Mouse (Mus musculus) cerebellum, adult (tissue): ENCODE data around the gene Pcsk2.
A peak's percentile ranks its signal among the peaks of the same experiment; 100 is the strongest.

Experiments used
- ATAC-seq: cut with Nextera tagmentation; 2 replicates; pipeline ENCODE4 v1.9.2; 2017; ENCODE audit warnings: mild to moderate bottlenecking, moderate library complexity, mixed read lengths; ENCODE audit not compliant: insufficient number of reproducible peaks, low FRiP score, low TSS enrichment

Pcsk2 gene

DNA sequence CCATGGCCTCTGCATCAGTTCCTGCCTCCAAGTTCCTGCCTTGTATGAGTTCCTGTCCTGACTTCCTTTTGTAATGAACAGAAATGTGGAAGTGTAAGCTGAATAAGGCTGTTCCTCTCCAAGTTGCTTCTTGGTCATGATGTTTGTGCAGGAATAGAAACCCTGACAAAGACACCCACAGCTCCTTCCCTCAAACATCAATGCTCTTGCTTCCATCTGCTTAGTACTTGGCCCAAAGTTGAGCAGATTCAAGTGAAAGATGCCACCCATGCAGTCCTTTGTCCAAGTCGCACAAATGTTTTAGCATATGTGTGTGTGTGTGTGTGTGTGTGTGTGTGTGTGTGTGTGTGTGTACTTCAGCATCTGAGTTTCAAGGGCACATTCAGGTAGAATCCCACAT lies 97.3 kb downstream of the Pcsk2 start:
- ATAC-seq = no peak

DNA sequence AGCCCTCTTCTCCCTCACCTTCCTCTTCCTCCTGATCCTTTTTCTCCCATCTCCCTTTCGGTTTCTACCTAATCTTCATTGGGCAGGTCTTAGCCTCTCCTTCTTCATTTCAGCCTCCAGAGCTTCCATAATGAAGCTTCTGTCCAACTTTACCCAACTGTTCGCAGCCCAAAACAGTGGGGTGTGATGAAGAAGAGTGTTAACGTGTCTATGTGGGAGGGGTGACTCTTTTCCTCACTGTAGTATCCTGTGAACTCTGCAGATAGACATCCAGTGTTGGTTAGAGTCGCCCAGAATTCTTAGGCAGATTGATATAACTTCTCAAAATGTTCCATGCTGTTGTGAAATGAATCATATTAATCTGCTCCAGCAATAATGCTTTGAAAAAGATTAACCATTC lies 98.4 kb downstream of the Pcsk2 start:
- no peak for ATAC-seq

DNA sequence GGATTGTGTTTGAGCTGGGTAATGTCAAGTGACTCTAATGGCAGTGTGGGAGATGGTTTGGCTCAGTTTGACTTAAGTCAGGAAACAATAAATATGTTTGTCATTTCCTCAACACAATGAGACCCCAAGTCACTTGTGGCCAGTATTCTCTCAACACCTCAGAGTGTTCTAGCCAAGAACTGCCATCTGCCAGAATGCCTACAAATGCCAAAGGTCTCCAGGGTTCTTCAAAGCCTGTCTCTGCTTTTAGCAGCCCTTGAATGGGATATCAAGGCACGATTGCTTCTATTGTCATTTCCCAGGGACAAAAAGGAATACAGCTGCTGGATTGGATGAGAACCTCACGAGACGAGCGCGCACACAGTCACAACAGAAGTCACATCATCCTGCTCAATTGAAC lies 100.0 kb downstream of the Pcsk2 start:
- peak; percentile 73 for ATAC-seq

DNA sequence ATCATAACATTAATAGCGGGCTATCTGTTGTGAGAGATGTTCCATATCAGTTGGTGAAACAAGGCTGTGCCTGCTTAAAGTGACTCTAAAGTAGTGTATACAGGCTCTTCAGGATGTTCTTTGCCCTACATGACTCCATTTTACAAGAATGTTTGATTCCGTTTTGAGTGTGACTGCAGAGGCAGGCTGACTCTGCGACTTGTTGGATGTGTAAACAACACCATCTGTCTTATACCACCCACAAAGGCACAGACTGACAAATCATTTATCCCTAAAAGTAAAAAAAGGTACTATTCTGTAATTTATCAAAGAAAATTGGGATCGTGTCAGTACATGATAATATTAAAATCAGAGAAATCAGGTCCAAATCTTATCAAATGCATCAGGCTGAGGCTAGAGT lies 108.7 kb downstream of the Pcsk2 start:
- no peak for ATAC-seq

DNA sequence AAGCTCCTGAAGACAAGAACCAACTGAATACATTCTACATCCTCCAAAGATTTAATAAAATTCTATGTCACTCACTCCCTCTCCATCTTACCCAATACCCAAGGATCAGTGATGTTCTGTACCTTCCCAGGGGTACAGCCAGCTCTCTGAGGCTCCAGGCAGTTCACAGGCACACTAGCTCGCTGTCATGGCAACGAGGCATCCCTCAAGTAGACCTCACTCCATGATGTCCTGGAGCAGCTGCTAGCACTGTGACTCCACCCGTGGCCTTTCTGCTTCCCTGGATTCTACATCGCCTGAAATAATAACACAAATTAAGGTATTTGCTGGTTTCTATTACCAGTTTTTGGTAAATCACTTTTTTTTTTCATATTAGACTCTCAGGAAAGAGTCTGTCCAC lies 111.0 kb downstream of the Pcsk2 start:
- peak; percentile 87 for ATAC-seq

DNA sequence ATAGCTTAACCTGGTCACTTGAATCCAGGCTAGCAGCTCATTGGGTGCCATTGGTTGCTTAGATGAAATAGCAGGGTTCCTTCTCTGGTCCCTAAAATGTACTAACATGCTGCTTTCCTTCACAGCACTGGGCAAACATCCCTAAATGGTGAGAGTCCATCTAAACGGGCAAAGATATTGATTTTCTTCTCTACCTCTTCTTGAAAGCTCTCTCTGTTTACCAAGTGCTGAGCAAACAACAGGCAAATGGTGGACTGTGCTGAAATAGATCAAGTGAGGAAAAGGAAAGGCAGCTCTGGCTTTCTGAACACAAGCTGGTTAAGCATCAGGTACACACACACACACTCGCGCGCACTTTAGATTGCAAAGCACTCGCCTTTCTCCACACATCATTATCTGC lies 120.8 kb downstream of the Pcsk2 start:
- no peak for ATAC-seq

DNA sequence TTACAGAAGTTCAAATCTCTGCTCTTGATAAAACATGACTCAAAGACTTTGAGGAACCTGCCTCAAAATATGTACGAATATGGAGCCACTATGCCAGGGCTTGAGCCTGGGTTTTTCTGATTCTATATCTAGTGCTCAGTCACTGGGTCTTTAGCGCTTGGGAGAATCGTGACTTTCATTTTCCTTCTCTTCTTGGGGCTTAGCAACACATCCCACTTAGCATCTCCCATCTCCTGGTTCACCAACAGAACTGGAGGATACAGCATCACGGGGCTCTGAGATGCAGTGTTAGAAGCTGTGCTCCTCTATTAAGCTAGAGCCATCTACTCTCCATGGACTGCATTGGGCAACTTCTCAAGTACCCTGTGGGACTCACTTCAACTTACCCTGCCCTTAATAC lies 131.9 kb downstream of the Pcsk2 start:
- ATAC-seq = no peak

DNA sequence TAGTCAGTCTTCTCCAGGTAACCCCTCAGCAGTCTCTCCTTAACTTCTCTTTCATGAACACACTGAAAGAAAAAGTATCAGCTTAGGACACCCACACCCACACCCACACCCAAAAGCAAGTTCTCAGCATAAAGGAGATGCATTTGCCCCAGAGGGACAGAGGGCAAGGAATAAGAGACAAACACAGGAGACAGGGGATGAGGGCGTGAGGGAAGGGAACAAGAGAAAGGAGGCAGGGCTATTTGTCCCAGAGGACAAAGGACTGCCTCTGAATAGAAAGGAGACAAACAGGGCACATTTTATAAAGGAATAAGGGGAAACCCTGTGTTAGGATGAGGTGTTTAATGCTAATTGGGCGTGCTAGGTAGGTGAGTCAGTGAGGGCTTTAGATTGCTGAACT lies 133.6 kb downstream of the Pcsk2 start:
- ATAC-seq = no peak

DNA sequence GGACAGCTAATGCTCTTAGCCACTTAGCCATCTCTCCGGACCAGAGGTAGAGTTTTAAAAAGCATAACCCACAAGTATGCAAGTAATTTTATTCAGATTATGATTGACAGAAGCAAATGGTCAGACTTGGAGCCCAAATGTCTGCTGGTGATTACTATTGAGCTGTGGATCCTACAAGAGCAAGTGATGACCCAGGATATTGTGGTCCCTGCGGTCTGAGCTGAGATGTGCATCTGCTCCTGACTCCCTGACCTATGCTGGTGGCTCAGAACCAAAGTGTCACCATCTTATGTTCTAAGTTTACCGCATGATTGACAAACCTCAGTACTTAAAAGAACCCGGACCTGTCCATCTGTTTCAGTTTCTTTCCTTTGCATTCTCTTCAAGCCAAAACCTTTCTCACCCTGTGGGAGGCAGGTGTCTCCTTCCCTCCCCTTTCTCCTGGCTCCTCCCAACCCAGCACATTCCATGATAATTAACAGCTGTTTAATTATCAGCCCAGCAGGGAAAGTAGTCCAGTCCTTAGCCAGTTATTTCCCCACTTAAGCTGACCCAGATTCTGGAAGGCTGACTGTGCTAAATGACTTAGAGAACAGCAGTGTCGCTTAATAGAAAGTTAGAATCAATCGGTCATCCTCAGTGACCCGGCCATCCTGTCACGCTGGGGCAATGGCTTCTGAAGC lies 136.1 kb downstream of the Pcsk2 start:
- ATAC-seq = peak; percentile 70

DNA sequence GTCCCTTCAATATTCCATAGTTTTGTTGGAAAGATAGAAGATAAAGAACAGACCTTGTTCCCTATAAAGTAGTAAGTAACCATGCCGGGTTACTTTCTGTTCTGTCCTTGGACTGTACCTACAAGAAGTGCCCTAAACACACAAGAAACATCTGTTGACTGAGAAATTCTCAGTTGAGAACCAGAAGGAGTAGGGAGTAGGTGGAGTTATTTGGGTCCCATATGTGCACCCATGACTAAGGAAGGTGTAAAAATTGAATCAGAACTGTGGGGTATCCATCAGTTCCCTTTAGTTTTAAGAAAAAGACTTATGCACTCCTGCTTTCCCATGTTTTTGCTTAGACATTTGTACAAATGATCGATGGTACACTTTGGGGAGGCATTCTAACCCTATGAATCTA lies 137.6 kb downstream of the Pcsk2 start:
- ATAC-seq = no peak

DNA sequence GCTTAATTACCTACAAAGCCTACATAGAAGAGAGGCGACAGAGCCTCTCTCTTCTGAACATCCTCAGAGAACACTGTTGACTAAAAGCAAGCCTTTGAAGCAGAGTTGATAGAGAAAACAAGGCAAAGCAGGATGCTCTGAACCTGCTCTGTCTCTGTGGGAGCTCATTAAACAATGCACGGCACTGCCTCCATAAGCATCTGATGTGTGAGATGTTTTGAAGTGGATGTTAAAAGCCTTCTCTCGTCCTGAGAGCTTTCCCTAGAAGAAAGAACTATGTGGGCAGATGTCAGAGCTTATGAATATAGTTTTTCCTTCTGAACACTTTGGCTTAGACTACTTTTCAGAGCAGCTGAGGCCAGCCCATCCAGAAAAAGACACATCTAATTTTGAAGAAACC lies 145.3 kb downstream of the Pcsk2 start:
- ATAC-seq = no peak

DNA sequence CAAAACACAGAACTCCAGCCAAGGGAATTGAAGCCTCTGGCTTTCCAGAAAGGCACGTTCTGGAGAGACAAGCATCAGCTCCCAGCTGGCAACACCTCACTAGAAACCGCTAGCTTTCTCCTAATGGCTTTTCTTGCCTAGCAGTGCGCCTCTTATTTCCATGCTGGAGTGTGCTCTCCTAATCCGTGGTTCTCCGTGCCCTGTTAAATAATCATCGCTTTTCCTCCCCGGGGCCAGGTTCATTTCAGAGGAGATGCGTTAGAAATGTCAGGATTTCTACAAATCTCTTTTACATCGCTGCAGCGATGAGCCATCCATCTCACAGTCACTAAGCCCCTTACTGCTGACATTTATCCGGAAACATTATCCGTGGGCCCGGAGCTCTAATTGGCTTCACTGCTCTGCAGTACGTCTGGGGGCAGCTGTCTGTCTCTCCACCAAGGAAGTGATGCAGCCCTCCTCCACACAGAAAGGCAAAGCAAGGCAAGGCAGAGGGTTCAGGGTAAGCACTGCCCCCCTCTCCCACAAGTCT lies 150.1 kb downstream of the Pcsk2 start:
- ATAC-seq = no peak

DNA sequence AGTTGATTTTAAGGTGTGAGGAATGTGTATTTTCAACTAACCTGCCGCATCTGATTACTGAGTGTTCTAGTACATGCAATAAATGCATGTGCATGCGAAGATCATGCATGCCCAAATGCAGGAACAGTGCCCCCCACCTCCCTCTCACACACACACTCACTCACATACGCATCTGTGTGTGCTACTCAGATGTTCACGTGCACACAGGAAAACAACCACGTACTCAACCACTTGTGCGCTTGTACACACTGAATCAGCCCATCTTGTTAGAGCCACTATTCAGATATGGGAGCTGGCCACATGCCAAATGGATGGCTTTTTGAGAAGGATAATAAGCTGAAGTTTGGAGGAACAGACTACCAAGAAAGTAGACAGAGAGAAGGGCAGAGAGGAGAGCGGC lies 150.7 kb downstream of the Pcsk2 start:
- ATAC-seq = no peak

DNA sequence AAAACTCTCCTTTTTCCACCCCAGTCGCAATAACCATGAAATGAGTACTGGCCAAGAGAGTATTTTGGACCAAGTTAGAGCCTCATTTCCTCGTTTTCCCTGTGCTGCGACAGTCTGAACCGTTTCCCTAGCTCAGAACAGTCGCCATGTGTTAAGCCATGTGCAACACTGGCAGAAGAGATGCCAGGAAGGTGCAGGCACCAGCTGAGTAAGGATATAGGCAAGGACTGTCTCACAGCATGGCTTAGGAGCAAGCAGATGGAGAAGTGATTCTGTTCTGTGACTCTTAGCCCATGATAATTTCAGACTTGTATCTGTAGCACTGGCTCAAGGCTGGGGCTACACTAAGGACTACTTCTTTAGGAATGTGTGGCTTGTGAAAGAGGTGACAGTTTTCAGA lies 155.2 kb downstream of the Pcsk2 start:
- peak; percentile 89 for ATAC-seq

DNA sequence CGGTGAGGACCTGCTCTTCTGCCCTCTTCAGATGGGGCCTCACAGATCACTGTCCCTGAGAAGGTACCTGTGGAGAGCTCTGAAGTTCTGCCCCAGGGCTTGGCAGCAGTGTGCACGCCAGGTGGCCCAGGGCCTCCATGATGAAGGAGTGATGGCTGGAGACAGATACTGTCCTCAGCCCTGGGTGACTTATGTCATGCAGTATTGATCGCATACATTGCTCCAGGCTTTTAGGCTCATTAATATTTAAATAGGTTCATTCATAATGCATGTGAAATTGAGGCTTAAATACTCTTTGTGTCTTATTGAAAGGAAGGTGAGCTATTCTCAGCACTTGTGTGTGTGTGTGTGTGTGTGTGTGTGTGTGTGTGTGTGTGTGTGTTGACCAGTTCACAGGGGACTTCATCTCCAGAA lies 157.0 kb downstream of the Pcsk2 start:
- no peak for ATAC-seq

DNA sequence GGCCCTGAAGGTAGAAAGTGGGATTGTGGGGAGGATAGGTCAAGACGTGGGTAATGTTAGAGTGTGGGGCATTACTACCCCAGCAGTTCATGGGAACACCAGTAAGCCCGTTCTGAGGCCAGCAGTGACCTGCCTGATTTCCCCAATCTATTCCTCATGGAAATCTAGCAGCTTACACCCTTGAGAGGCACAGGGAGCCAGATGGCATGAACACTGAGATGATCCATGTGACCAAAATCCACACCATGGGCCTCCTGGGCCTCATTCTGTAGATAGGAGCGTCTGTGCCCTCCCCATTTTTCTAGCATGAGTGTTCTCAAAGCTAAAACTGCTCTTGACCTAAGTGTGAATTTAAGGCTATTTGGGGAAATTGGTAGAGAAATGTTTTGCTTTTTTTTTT lies 162.2 kb downstream of the Pcsk2 start:
- peak; percentile 72 for ATAC-seq

DNA sequence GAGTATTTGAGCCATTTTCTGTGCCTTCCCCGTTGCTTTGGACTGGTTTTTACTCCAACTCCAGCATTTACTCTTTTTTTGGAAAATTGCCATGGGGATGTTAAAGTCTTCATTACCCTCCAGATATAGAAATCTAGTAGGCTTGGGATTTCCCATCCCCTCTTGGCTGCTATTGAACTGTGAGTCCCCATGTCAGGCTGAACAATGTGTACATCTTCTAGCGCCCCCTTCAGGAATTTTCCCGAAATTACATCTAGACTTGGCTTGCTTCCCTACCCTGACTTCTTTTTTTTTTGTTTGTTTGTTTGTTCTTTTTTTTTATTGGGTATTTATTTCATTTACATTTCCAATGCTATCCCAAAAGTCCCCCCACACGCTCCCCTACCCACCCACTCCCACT lies 163.3 kb downstream of the Pcsk2 start:
- ATAC-seq = no peak

DNA sequence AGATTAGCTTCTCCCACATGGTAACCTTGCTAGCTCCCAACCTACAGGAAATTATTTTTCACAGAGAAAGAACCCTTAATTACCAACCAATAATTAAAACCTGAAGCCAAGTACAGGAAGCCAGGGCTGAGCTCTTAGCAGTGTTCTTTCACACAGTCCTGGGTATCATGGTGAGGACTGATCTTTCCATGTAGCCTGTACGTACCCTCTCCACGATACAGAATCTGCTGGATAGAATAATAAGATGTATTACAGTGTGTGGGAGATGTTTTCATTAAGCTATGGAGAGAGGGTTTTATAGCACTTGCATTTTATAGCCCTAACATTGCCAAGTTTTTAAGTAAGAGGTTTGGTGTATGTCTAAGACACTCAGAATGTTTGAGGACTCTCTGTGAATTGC lies 164.0 kb downstream of the Pcsk2 start:
- no peak for ATAC-seq

DNA sequence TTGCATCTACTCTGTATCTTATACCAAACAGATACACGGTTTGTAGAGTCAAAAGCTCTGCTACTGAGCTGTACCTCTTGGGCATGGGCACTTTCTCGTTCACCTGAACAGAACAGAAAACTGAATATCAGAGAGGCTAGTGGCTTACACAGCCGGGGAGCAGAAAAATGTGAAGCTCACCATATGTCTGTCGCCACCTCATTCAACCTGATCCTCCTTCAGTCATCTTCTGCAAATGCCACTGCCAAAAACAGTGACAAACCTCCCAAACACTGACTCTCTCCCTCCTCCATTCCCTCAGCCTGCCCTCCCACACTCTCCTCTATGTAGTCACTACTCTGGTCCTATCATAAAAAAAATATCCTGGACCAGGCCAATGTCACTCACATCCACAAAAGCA lies 165.9 kb downstream of the Pcsk2 start:
- ATAC-seq = peak; percentile 64

DNA sequence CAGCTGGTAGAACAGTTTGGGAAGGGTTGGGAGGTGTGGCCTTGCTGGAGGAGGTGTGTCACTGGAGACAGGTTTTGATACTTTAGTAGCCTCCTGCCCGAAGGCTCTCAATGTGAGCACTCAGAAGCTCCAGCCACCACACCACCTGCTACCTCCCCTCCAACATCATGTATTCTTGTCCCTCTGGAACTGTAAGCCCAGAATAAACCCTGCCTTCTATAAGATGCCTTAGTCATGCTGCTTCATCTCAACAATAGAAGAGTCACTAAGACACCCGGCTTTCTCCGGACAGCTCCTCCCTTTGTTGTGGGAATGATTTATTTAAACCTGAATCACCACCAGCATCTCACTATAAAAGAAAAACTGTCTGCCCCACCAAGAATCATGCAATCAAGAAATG lies 166.9 kb downstream of the Pcsk2 start:
- no peak for ATAC-seq

DNA sequence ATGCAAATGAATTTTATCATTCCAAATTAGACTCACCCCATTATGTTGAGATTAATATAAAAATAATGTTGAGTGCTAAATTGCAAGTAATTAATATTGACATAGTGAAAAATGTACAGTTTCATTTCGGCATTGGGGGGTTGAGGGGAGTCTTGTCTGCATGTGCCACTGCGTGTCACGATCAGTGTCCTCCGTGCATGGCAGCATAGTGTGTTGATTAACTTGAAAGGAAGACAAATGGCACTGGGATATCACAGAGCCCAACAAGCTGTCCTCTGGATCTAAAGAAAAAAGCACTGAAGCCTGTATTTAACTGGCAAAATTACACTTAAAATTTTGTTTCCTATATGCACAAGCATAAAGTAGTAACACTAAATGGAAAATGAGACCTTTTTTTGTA lies 167.9 kb downstream of the Pcsk2 start:
- no peak for ATAC-seq

DNA sequence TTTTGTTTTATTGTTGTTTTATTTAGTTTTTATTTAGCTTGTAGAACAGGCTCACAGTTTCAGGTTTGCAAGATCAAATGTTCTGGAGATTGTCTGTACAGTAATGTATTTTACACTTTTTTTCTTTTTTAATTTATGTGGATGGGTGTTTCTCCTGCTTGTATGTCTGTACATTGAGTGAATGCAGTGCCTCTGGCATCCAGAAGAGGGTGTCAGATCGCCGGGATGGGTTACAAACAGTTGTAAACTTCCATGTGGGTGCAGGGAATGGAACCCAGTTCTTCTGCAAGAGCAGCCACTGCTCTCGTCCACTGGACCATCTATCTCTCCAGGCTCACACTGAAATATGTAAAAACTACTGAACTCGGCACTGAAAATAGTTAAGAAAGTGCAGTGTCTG lies 169.2 kb downstream of the Pcsk2 start:
- ATAC-seq = no peak

DNA sequence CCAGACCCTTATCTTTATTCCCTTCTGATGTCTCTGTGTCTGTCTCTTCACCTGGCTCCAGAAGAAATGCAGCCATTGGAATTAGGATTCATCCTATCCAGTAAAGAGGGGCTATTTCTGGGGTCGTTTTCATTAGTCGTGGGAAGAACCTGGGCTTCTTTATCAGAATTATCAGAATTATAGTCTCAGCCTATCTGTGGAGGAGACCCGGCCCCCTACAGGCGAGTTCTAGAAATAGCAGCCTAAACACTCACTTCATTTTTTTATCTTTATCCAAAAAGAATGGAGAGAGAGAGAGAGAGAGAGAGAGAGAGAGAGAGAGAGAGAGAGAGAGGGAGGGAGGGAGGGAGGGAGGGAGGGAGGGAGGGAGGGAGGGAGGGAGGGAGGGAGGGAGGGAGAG lies 177.3 kb downstream of the Pcsk2 start:
- ATAC-seq = peak; percentile 36; the same call in 1 of the 2 replicates
